Mouse (Mus musculus): ENCODE results near the gene Tspan15.

DNA sequence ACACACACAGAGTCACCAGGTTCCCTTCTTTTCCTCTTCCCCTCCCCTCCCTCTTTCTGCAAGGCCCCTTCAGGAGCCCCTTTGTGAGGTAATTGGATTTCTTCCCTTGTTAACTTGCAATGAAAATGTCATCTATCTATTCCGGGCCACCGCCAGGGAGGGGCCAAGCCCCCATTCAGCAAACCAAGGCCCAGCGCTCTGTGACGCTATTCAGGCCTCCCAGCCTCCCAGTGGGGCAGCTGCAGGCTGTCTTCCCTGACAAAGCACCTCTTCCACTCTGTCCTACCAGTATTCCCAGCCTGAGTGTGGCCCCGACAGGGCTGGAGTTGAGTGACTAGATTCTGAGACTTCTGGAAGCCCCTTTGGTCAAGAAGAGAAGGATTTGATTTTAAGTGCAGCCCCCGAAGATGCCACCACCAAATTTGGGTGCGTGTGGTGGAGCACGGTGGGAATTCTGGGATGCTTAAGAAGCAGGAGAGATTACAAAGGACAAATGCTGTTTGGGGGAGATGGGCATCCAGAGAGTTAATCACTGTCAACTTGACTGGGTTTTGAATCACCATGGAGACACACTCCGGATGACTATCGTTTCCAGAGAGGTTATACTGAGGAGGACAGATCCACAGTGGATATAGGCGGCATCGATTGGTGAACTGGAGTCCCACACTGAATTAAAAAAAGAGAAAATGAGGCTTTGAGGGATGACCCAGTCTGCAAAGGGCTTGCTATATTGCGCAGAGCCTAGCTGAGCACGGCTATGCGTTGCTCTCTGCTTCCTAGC lies 56.3 kb downstream of the Tspan15 start:
- TF ChIP-seq CTCF (IDR thresholded peaks at IDR 0.05; ENCODE audit: insufficient read depth, low read length) (no peak), POLR2A (IDR thresholded peaks at IDR 0.05; ENCODE audit: borderline replicate concordance, extremely low read depth, low read depth, low read length) (no peak)

Measured in lung, adult 2 months (tissue).